Mouse (Mus musculus) lung, adult 2 months (tissue): Measurements from ENCODE around the gene Klhl3.

Experiments
- CTCF ChIP-seq: fragments of 200-500 bp; IDR thresholded peaks from 2 replicates; pipeline ENCODE4 v1.5.1; 2011; ENCODE audit warnings: mild to moderate bottlenecking, low read length, control low read depth; ENCODE audit not compliant: insufficient read depth
- POLR2A ChIP-seq: fragments of 200-500 bp; IDR thresholded peaks from 2 replicates; pipeline ENCODE4 v1.6.1; 2011; ENCODE audit warnings: low read depth, mild to moderate bottlenecking, control low read depth, low read length, borderline replicate concordance; ENCODE audit errors: extremely low read depth

DNA sequence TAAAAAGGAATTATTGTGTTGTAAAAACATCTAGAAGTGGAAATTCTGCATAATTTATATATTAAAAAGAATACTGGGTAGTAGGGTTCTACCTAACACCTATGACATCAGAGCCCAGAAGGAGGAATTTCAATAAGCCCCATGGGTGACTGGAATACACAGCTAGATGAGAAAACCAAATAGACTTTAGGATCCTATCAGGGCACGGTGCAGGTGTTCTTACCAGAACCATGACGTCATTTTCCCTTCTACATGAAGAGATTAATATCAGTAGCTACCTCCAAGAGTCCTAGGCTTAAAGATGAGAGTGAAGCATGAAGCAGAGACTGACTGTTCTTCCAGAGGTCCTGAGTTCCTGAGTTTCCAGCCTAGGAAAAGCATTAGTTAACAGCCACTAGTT is 3.4 kb upstream of the Klhl3 start:
- TF ChIP-seq CTCF, result no peak
- no peak for TF ChIP-seq POLR2A
